Mouse (Mus musculus) thymus, adult 2 months (tissue): Measurements from ENCODE around the gene Gm10642. TPM values are rescaled to one million over a fixed set of nuclear protein-coding genes. Genes with fewer than 3 reads are reported as not detected.

Experiments
- DNase-seq: peaks from one replicate; pipeline ENCODE4 v3.0.0; 2021
- H3K27ac ChIP-seq: fragments of 200-500 bp; 2 replicates; pipeline ENCODE4 v1.5.1; 2012; ENCODE audit warnings: low read length, control low read depth; ENCODE audit not compliant: control insufficient read depth, insufficient read depth
- H3K27me3 ChIP-seq: fragments of 200-500 bp; 2 replicates; pipeline ENCODE4 v1.6.1; 2012; ENCODE audit warnings: mild to moderate bottlenecking, low read length, moderate library complexity, mixed read lengths; ENCODE audit not compliant: control insufficient read depth, insufficient read depth
- H3K36me3 ChIP-seq: fragments of 200-500 bp; 2 replicates; pipeline ENCODE4 v1.6.1; 2012; ENCODE audit warnings: mild to moderate bottlenecking, low read length, moderate library complexity; ENCODE audit not compliant: control insufficient read depth, insufficient read depth
- H3K4me1 ChIP-seq: fragments of 200-500 bp; replicated peaks from 2 replicates; pipeline ENCODE4 v1.6.1; 2012; ENCODE audit warnings: low read length; ENCODE audit not compliant: control insufficient read depth, insufficient read depth
- H3K4me3 ChIP-seq: fragments of 200-500 bp; 2 replicates; pipeline ENCODE4 v1.5.1; 2012; ENCODE audit warnings: mild to moderate bottlenecking, low read length, control low read depth, moderate library complexity; ENCODE audit not compliant: control insufficient read depth, insufficient read depth
- CTCF ChIP-seq: fragments of 200-500 bp; IDR thresholded peaks from 2 replicates; pipeline ENCODE4 v1.5.1; 2012; ENCODE audit warnings: mild to moderate bottlenecking, control low read depth, low read length, moderate library complexity, borderline replicate concordance; ENCODE audit not compliant: control insufficient read depth, poor library complexity, insufficient read depth; ENCODE audit errors: extremely low read depth
- POLR2A ChIP-seq: fragments of 200-500 bp; IDR thresholded peaks from 2 replicates; pipeline ENCODE4 v1.6.1; 2012; ENCODE audit warnings: mild to moderate bottlenecking, low read length, control low read depth, moderate library complexity; ENCODE audit not compliant: control insufficient read depth, poor library complexity, insufficient read depth; ENCODE audit errors: extremely low read depth
- WGBS: fragments of 180-500 bp; shearing (Covaris S2); methylation state at CpG from one replicate; pipeline ENCODE4 v1.1.7; 2018; 5-methylcytosine and 5-hydroxymethylcytosine counted together
- polyA plus RNA-seq: library from polyadenylated mRNA; depleted of rRNA; stranded (reverse); fragments of >200 nt; gene quantifications from 2 replicates; pipeline ENCODE4 v1.2.3, GENCODE M21; 2012

Gm10642 gene
- polyA plus RNA-seq, 1 experiment, result 3.5 TPM

- Histone ChIP-seq H3K4me1 (peaks cover 4% of the 10 kb centered on the region), H3K27me3 (no peaks in the 10 kb centered on the region), H3K27ac (peak overlapping the region; percentile 86), H3K36me3 (no peaks in the 10 kb centered on the region), H3K4me3 (peak overlapping the region; percentile 13; the same call in 1 of the 2 replicates)
- TF ChIP-seq CTCF, result no peak
- TF ChIP-seq POLR2A, result no peak
- peak; percentile 74 for DNase-seq
- WGBS, result 9% methylated on average over 6 of the region's 6 CpGs
Measured at GRCm38 (mm10) chr9:70671278-70671677, 15.2 kb downstream of the Gm10642 start.

- Histone ChIP-seq H3K4me3 (no peak overlapping the region), H3K36me3 (no peaks in the 10 kb centered on the region), H3K27me3 (no peaks in the 10 kb centered on the region), H3K27ac (peak overlapping the region; percentile 81), H3K4me1 (peaks cover 4% of the 10 kb centered on the region)
- WGBS, result 19% methylated on average over 10 of the region's 10 CpGs
- peak; percentile 26 for DNase-seq
- TF ChIP-seq POLR2A (no peak), CTCF (no peak)
Measured at GRCm38 (mm10) chr9:70671772-70672579, 15.9 kb downstream of the Gm10642 start.

- WGBS, result 97% methylated on average over 4 of the region's 4 CpGs
- H3K4me3 ChIP-seq, result no peak overlapping the region
- no peaks in the 10 kb centered on the region for H3K36me3 ChIP-seq
- no peak overlapping the region for H3K27ac ChIP-seq
- DNase-seq, result no peak
- H3K27me3 ChIP-seq, result no peaks in the 10 kb centered on the region
- H3K4me1 ChIP-seq, result peaks cover 4% of the 10 kb centered on the region
- TF ChIP-seq POLR2A, result no peak
- no peak for TF ChIP-seq CTCF
Measured at GRCm38 (mm10) chr9:70673656-70674055, 17.6 kb downstream of the Gm10642 start.

- no peak overlapping the region for H3K4me3 ChIP-seq
- H3K27ac ChIP-seq, result no peak overlapping the region
- DNase-seq, result no peak
- TF ChIP-seq POLR2A, result no peak
- TF ChIP-seq CTCF, result no peak
- peaks cover 4% of the 10 kb centered on the region for H3K4me1 ChIP-seq
- no peaks in the 10 kb centered on the region for H3K36me3 ChIP-seq
- 92% methylated on average over 4 of the region's 4 CpGs for WGBS
- H3K27me3 ChIP-seq, result no peaks in the 10 kb centered on the region
Measured at GRCm38 (mm10) chr9:70675117-70675516, 19.1 kb downstream of the Gm10642 start.

- peaks cover 4% of the 10 kb centered on the region for H3K4me1 ChIP-seq
- no peaks in the 10 kb centered on the region for H3K27me3 ChIP-seq
- DNase-seq, result no peak
- H3K4me3 ChIP-seq, result no peak overlapping the region
- no peak overlapping the region for H3K27ac ChIP-seq
- no peak for TF ChIP-seq POLR2A
- no peak for TF ChIP-seq CTCF
- 84% methylated on average over 5 of the region's 5 CpGs for WGBS
- no peaks in the 10 kb centered on the region for H3K36me3 ChIP-seq
Measured at GRCm38 (mm10) chr9:70675961-70676360, 19.9 kb downstream of the Gm10642 start.

GRCm38 (mm10) chr9:70678682-70679131 lies 22.7 kb downstream of the Gm10642 start, which contains the start of gene Adam10:
TSS of gene Adam10 (plus strand) at chr9:70678997.
- Histone ChIP-seq H3K27me3 (no peaks in the 10 kb centered on the region), H3K27ac (peak within 1 kb of the TSS; percentile 49), H3K36me3 (no peaks in the 10 kb centered on the region), H3K4me3 (peak within 1 kb of the TSS; percentile 72), H3K4me1 (no peaks in the 10 kb centered on the region)
- DNase-seq, result peak; percentile 98
- peak; percentile 89 for TF ChIP-seq POLR2A
- no peak for TF ChIP-seq CTCF
- under 1% methylated on average over 48 of the region's 48 CpGs for WGBS
